Mouse (Mus musculus): ENCODE measurements around the gene Pip5k1c. TPM values are rescaled to one million over a fixed set of nuclear protein-coding genes. Genes with fewer than 3 reads are reported as not detected.
A peak's percentile ranks its signal among the peaks of the same experiment; 100 is the strongest.

The Pip5k1c gene
- polyA plus RNA-seq (2015; fragmentation: Nextera tagmentation; extraction: Ambion mirVana) = 62.9 and 63.9 TPM in 2 replicates

- Histone ChIP-seq H3K9me3 (ENCODE audit: low read length) (no peaks in the 10 kb centered on the region), H3K27me3 (ENCODE audit: insufficient read depth, low read length) (peaks cover 20% of the 10 kb centered on the region; the same call in 1 of the 2 replicates), H3K4me1 (ENCODE audit: insufficient read depth, low read length) (peaks cover 42% of the 10 kb centered on the region), H3K4me3 (ENCODE audit: low read length) (peak within 1 kb of the TSS; percentile 94), H3K9ac (replicated peaks; ENCODE audit: low read length) (peak within 1 kb of the TSS; percentile 87), H3K4me2 (replicated peaks; ENCODE audit: low read depth, low read length) (peak within 1 kb of the TSS; percentile 93), H3K36me3 (ENCODE audit: insufficient read depth, low read length) (no peaks in the 10 kb centered on the region), H3K27ac (ENCODE audit: low read length) (peak within 1 kb of the TSS; percentile 88)
- WGBS = under 1% methylated on average over 64 of the region's 80 CpGs
- ATAC-seq (ENCODE audit: low FRiP score, low TSS enrichment) = peak; percentile 95
Measured at GRCm38 (mm10) chr10:81292554-81293333, at the start of gene Pip5k1c. Pip5k1c (plus strand) TSS chr10:81292963.

DNA sequence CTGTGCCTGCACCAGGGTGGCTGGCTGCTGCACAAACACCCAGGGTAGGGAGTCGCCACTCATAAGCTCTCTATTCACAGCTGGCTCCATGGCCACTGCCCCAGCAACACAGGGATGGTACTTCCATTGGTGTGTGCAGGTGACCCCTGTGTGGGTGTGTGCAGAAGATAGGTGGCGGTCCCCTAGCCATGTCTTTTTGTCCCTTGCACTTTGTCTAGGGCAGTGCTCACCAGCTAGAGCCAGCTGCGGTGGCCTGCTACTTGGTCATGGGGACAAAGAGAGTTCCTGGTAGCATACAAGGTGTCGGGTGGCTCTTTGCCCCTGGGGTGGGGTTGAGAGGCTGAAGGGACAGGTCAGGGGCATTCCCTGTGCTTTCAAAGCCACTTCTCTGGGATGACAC, 48.6 kb upstream of the Pip5k1c start:
- ATAC-seq (ENCODE audit: low FRiP score, low TSS enrichment) = no peak
- H3K9me3 ChIP-seq (ENCODE audit: low read length) = no peaks in the 10 kb centered on the region
- H3K27me3 ChIP-seq (ENCODE audit: insufficient read depth, low read length) = peaks cover 14% of the 10 kb centered on the region
- no peak overlapping the region for H3K4me2 ChIP-seq (replicated peaks; ENCODE audit: low read depth, low read length)
- H3K4me1 ChIP-seq (ENCODE audit: insufficient read depth, low read length) = peaks cover 7% of the 10 kb centered on the region
- 75% methylated on average over 4 of the region's 4 CpGs for WGBS
- H3K9ac ChIP-seq (replicated peaks; ENCODE audit: low read length) = no peak overlapping the region
- H3K36me3 ChIP-seq (ENCODE audit: insufficient read depth, low read length) = no peaks in the 10 kb centered on the region
- no peak overlapping the region for H3K4me3 ChIP-seq (ENCODE audit: low read length)
- H3K27ac ChIP-seq (ENCODE audit: low read length) = no peak overlapping the region

GRCm38 (mm10) chr10:81244595-81244994, 48.2 kb upstream of the Pip5k1c start:
- no peak overlapping the region for H3K27ac ChIP-seq (ENCODE audit: low read length)
- H3K36me3 ChIP-seq (ENCODE audit: insufficient read depth, low read length) = no peaks in the 10 kb centered on the region
- peak; percentile 29; the same call in 1 of the 2 replicates for ATAC-seq (ENCODE audit: low FRiP score, low TSS enrichment)
- WGBS = 5% methylated on average over 17 of the region's 17 CpGs
- no peaks in the 10 kb centered on the region for H3K9me3 ChIP-seq (ENCODE audit: low read length)
- no peak overlapping the region for H3K4me3 ChIP-seq (ENCODE audit: low read length)
- H3K9ac ChIP-seq (replicated peaks; ENCODE audit: low read length) = no peak overlapping the region; the same call in 1 of the 2 replicates
- peaks cover 10% of the 10 kb centered on the region for H3K27me3 ChIP-seq (ENCODE audit: insufficient read depth, low read length)
- H3K4me2 ChIP-seq (replicated peaks; ENCODE audit: low read depth, low read length) = no peak overlapping the region
- peaks cover 7% of the 10 kb centered on the region for H3K4me1 ChIP-seq (ENCODE audit: insufficient read depth, low read length)

- H3K4me1 ChIP-seq (ENCODE audit: insufficient read depth, low read length) = peaks cover 1% of the 10 kb centered on the region
- no peak overlapping the region for H3K27ac ChIP-seq (ENCODE audit: low read length)
- 93% methylated on average over 6 of the region's 6 CpGs for WGBS
- ATAC-seq (ENCODE audit: low FRiP score, low TSS enrichment) = no peak
- no peaks in the 10 kb centered on the region for H3K36me3 ChIP-seq (ENCODE audit: insufficient read depth, low read length)
- H3K27me3 ChIP-seq (ENCODE audit: insufficient read depth, low read length) = peaks cover 4% of the 10 kb centered on the region
- no peaks in the 10 kb centered on the region for H3K9me3 ChIP-seq (ENCODE audit: low read length)
- H3K4me3 ChIP-seq (ENCODE audit: low read length) = no peak overlapping the region
- no peak overlapping the region for H3K4me2 ChIP-seq (replicated peaks; ENCODE audit: low read depth, low read length)
- H3K9ac ChIP-seq (replicated peaks; ENCODE audit: low read length) = no peak overlapping the region
Measured at GRCm38 (mm10) chr10:81245166-81245565, 47.6 kb upstream of the Pip5k1c start.

- no peak overlapping the region for H3K27ac ChIP-seq (ENCODE audit: low read length)
- H3K36me3 ChIP-seq (ENCODE audit: insufficient read depth, low read length) = no peaks in the 10 kb centered on the region
- H3K27me3 ChIP-seq (ENCODE audit: insufficient read depth, low read length) = peaks cover 17% of the 10 kb centered on the region
- no peak overlapping the region for H3K4me3 ChIP-seq (ENCODE audit: low read length)
- H3K4me2 ChIP-seq (replicated peaks; ENCODE audit: low read depth, low read length) = no peak overlapping the region
- 88% methylated on average over 2 of the region's 2 CpGs for WGBS
- no peak overlapping the region for H3K9ac ChIP-seq (replicated peaks; ENCODE audit: low read length)
- H3K4me1 ChIP-seq (ENCODE audit: insufficient read depth, low read length) = no peaks in the 10 kb centered on the region
- ATAC-seq (ENCODE audit: low FRiP score, low TSS enrichment) = no peak
- H3K9me3 ChIP-seq (ENCODE audit: low read length) = no peaks in the 10 kb centered on the region
Measured at GRCm38 (mm10) chr10:81247804-81248203, 45.0 kb upstream of the Pip5k1c start.

- ATAC-seq (ENCODE audit: low FRiP score, low TSS enrichment) = no peak
- Histone ChIP-seq H3K4me2 (replicated peaks; ENCODE audit: low read depth, low read length) (no peak overlapping the region), H3K9me3 (ENCODE audit: low read length) (no peaks in the 10 kb centered on the region), H3K36me3 (ENCODE audit: insufficient read depth, low read length) (no peaks in the 10 kb centered on the region), H3K4me3 (ENCODE audit: low read length) (no peak overlapping the region), H3K4me1 (ENCODE audit: insufficient read depth, low read length) (peaks cover 4% of the 10 kb centered on the region; the same call in 1 of the 2 replicates), H3K9ac (replicated peaks; ENCODE audit: low read length) (no peak overlapping the region), H3K27me3 (ENCODE audit: insufficient read depth, low read length) (peaks cover 31% of the 10 kb centered on the region), H3K27ac (ENCODE audit: low read length) (no peak overlapping the region)
- WGBS = 86% methylated on average over 8 of the region's 8 CpGs
Measured at GRCm38 (mm10) chr10:81249442-81249841, 43.3 kb upstream of the Pip5k1c start.

DNA sequence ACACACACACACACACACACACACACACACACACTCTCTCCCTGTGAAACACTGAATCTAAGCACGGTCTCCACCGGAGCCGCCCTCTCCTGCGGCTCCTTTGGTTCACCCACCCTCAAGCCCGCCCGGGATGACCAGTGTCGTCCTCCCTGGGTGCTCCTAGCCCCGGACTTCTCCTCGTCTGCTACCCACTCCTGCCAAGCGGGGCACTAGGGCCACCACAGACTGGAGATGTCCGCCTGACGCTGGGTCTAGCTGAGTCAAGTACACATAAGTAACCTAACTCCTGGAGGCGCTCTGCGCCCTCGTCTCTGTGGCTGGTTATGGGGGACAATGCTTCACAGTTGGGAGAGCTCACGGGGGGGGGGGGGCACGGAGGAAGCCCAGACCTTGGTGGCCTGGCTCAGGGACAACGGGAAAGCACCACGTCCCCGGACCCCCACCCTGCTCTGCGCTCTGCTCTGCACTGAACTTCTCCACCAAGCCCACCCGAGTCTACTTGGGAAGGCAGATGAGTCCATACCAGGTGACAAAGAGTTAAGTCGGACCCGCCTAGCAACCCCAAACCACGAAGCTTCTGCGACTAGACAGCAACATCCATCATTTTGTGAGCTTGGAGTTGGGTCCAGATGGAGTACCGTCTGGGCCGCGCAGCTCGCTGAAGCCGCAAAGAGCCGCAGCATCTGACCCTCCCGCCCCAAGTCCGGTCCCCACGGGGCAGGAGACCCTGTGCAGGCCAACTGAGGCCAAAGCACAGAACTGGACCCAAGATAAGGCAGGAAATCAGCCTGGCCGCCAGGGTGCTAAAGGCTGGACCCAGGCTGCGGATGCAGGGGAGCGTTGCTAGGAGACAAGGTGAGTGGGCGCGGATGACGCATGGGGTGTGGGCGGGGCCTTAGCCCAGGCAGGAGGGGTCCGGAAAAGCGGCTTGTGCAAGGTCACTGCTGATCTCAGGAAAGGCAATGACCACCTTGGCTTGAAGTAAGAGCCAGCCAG, 40.0 kb upstream of the Pip5k1c start, which contains the start of gene Matk:
Matk (plus strand) TSS at position 512 of the 996 bp plus-strand sequence.
- Histone ChIP-seq H3K27ac (ENCODE audit: low read length) (no peak within 1 kb of the TSS), H3K9ac (replicated peaks; ENCODE audit: low read length) (no peak within 1 kb of the TSS), H3K36me3 (ENCODE audit: insufficient read depth, low read length) (no peaks in the 10 kb centered on the region), H3K4me1 (ENCODE audit: insufficient read depth, low read length) (peaks cover 8% of the 10 kb centered on the region), H3K9me3 (ENCODE audit: low read length) (no peaks in the 10 kb centered on the region), H3K4me2 (replicated peaks; ENCODE audit: low read depth, low read length) (peak within 1 kb of the TSS; percentile 37), H3K4me3 (ENCODE audit: low read length) (0 out of 2 replicates have a peak within 1 kb of the TSS, but pooled peaks have one; percentile 1), H3K27me3 (ENCODE audit: insufficient read depth, low read length) (peaks cover 46% of the 10 kb centered on the region)
- ATAC-seq (ENCODE audit: low FRiP score, low TSS enrichment) = peak; percentile 15; the same call in 1 of the 2 replicates
- 9% methylated on average over 44 of the region's 44 CpGs for WGBS

- peaks cover 13% of the 10 kb centered on the region for H3K4me1 ChIP-seq (ENCODE audit: insufficient read depth, low read length)
- H3K4me3 ChIP-seq (ENCODE audit: low read length) = no peak overlapping the region
- H3K9me3 ChIP-seq (ENCODE audit: low read length) = no peaks in the 10 kb centered on the region
- no peak overlapping the region for H3K27ac ChIP-seq (ENCODE audit: low read length)
- no peaks in the 10 kb centered on the region for H3K36me3 ChIP-seq (ENCODE audit: insufficient read depth, low read length)
- H3K9ac ChIP-seq (replicated peaks; ENCODE audit: low read length) = no peak overlapping the region
- peaks cover 67% of the 10 kb centered on the region for H3K27me3 ChIP-seq (ENCODE audit: insufficient read depth, low read length)
- ATAC-seq (ENCODE audit: low FRiP score, low TSS enrichment) = no peak
- H3K4me2 ChIP-seq (replicated peaks; ENCODE audit: low read depth, low read length) = no peak overlapping the region
- 56% methylated on average over 1 of the region's 1 CpGs for WGBS
Measured at GRCm38 (mm10) chr10:81254886-81255285, 37.9 kb upstream of the Pip5k1c start.

DNA sequence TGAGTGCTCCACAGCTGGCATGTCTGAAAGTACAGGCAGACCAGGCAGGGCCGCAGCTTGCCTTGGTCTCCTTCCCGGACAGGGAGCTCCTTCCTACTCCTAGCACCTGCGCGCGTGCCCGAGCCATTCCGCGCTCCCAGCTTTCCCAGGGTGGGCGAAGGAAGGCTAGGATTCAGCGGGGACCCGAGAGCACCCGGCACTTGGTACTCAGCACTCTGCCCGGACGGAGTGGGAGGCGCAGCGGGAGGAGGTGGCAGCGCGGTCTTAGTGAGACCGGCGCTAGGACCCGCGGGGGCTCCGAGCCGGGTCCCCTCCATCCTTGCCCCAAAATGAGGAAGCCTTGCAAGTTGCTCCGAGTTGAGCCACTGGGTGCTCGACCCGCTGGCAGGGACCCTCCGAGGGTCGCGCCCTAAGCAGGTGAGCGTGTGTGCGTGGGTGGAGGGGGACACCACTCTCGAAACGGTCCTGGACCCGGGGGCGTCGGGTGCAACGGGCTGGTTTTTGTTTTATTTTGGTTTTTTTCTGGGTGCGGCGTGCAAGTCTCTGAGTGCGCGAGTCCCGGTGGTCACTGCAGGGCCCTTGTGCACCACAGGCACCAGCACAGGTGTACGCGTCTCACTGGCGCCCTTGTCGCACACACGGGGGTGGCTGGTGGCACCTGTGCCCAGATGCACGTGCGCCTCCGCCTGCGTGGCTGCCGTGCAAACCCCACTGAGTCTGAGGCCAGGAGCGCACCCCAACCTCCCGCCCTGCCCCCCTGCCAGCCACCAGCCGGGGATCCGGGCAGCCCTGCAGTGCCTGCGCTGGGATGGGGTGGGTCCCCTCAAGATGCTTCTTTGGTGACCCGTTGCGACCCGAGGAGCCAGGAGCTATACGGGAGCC, 35.4 kb upstream of the Pip5k1c start:
- Histone ChIP-seq H3K4me2 (replicated peaks; ENCODE audit: low read depth, low read length) (peak overlapping the region; percentile 91), H3K27me3 (ENCODE audit: insufficient read depth, low read length) (peaks cover 60% of the 10 kb centered on the region), H3K4me1 (ENCODE audit: insufficient read depth, low read length) (peaks cover 13% of the 10 kb centered on the region), H3K36me3 (ENCODE audit: insufficient read depth, low read length) (peaks cover 10% of the 10 kb centered on the region), H3K9ac (replicated peaks; ENCODE audit: low read length) (peak overlapping the region; percentile 70), H3K27ac (ENCODE audit: low read length) (no peak overlapping the region), H3K9me3 (ENCODE audit: low read length) (peaks cover 7% of the 10 kb centered on the region; the same call in 1 of the 2 replicates), H3K4me3 (ENCODE audit: low read length) (peak overlapping the region; percentile 57)
- WGBS = 2% methylated on average over 62 of the region's 62 CpGs
- 0 out of 2 replicates have a peak, but pooled peaks have one; percentile 24 for ATAC-seq (ENCODE audit: low FRiP score, low TSS enrichment)

Measured in kidney, embryonic 16.5 days (tissue).